Mouse (Mus musculus) spleen, adult 2 months (tissue): ENCODE measurements around the gene Ptpn7. TPM values are rescaled to one million over a fixed set of nuclear protein-coding genes. Genes with fewer than 3 reads are reported as not detected.

Experiments used
- DNase-seq, 2 experiments: peaks; one replicate each; pipeline versions ENCODE4 v3.0.0 to v3.0.0-alpha.2; 2012 to 2021; ENCODE audit warnings: low spot score in 2 of 2, low read depth in 1 of 2
- H3K27ac ChIP-seq: fragments of 200-500 bp; 2 replicates; pipeline ENCODE4 v1.5.1; 2012; ENCODE audit warnings: low read length, inconsistent platforms; ENCODE audit not compliant: insufficient read depth
- H3K27me3 ChIP-seq: fragments of 200-500 bp; 2 replicates; pipeline ENCODE4 v1.6.1; 2012; ENCODE audit warnings: mild to moderate bottlenecking, moderate library complexity, low read length, inconsistent platforms; ENCODE audit not compliant: control insufficient read depth, insufficient read depth
- H3K36me3 ChIP-seq: fragments of 200-500 bp; 2 replicates; pipeline ENCODE4 v1.6.1; 2012; ENCODE audit warnings: mild to moderate bottlenecking, low read length, inconsistent platforms; ENCODE audit not compliant: control insufficient read depth, insufficient read depth
- H3K4me1 ChIP-seq: fragments of 200-500 bp; 2 replicates; pipeline ENCODE4 v1.6.1; 2011; ENCODE audit warnings: inconsistent platforms; ENCODE audit not compliant: control insufficient read depth, insufficient read depth, insufficient read length
- H3K4me3 ChIP-seq: fragments of 200-500 bp; 2 replicates; pipeline ENCODE4 v1.5.1; 2011; ENCODE audit warnings: mild to moderate bottlenecking, inconsistent platforms; ENCODE audit not compliant: insufficient read depth, insufficient read length; ENCODE audit errors: extremely low read depth
- CTCF ChIP-seq: fragments of 200-500 bp; IDR thresholded peaks from 2 replicates; pipeline ENCODE4 v1.5.1; 2011; ENCODE audit warnings: mild to moderate bottlenecking, inconsistent platforms; ENCODE audit not compliant: insufficient read depth, insufficient read length, insufficient replicate concordance; ENCODE audit errors: extremely low read depth
- POLR2A ChIP-seq: fragments of 200-500 bp; IDR thresholded peaks from 2 replicates; pipeline ENCODE4 v1.6.1; 2011; ENCODE audit warnings: low read depth, low read length, inconsistent platforms
- WGBS: fragments of 180-500 bp; shearing (Covaris S2); methylation state at CpG from one replicate; pipeline ENCODE4 v1.1.7; 2018; 5-methylcytosine and 5-hydroxymethylcytosine counted together
- polyA plus RNA-seq: library from polyadenylated mRNA; depleted of rRNA; stranded (reverse); fragments of >200 nt; gene quantifications from 2 replicates; pipeline ENCODE4 v1.2.3, GENCODE M21; 2012

Ptpn7 gene
- polyA plus RNA-seq, 1 experiment: 33.4 TPM

GRCm38 (mm10) chr1:135160411-135161050 lies 28.0 kb downstream of the Ptpn7 start:
- Histone ChIP-seq H3K36me3 (peaks cover 10% of the 10 kb centered on the region), H3K4me1 (no peaks in the 10 kb centered on the region), H3K4me3 (no peak overlapping the region), H3K27ac (no peak overlapping the region), H3K27me3 (no peaks in the 10 kb centered on the region)
- TF ChIP-seq CTCF: no peak
- no peak for TF ChIP-seq POLR2A
- no peak for DNase-seq
- 77% methylated on average over 13 of the region's 13 CpGs for WGBS

GRCm38 (mm10) chr1:135162720-135163119 lies 30.2 kb downstream of the Ptpn7 start:
- Histone ChIP-seq H3K4me3 (no peak overlapping the region), H3K27ac (no peak overlapping the region), H3K4me1 (no peaks in the 10 kb centered on the region), H3K27me3 (no peaks in the 10 kb centered on the region), H3K36me3 (no peaks in the 10 kb centered on the region)
- no peak for DNase-seq
- 93% methylated on average over 6 of the region's 6 CpGs for WGBS
- TF ChIP-seq POLR2A: no peak
- TF ChIP-seq CTCF: no peak

GRCm38 (mm10) chr1:135167435-135167834 lies 34.9 kb downstream of the Ptpn7 start, which contains the start of gene Gpr37l1:
Gpr37l1 (minus strand) TSS chr1:135167681.
- Histone ChIP-seq H3K36me3 (no peaks in the 10 kb centered on the region), H3K4me3 (no peak within 1 kb of the TSS), H3K27ac (no peak within 1 kb of the TSS), H3K4me1 (no peaks in the 10 kb centered on the region), H3K27me3 (no peaks in the 10 kb centered on the region)
- 54% methylated on average over 11 of the region's 11 CpGs for WGBS
- TF ChIP-seq CTCF (no peak), POLR2A (no peak)
- no peak for DNase-seq

GRCm38 (mm10) chr1:135168453-135169200 lies 36.1 kb downstream of the Ptpn7 start:
- no peaks in the 10 kb centered on the region for H3K27me3 ChIP-seq
- no peak overlapping the region for H3K27ac ChIP-seq
- no peaks in the 10 kb centered on the region for H3K4me1 ChIP-seq
- TF ChIP-seq POLR2A: no peak
- no peak for TF ChIP-seq CTCF
- DNase-seq: no peak
- 88% methylated on average over 10 of the region's 10 CpGs for WGBS
- no peak overlapping the region for H3K4me3 ChIP-seq
- no peaks in the 10 kb centered on the region for H3K36me3 ChIP-seq

GRCm38 (mm10) chr1:135169556-135170224 lies 37.2 kb downstream of the Ptpn7 start:
- Histone ChIP-seq H3K27me3 (no peaks in the 10 kb centered on the region), H3K4me1 (no peaks in the 10 kb centered on the region), H3K4me3 (no peak overlapping the region), H3K36me3 (no peaks in the 10 kb centered on the region), H3K27ac (no peak overlapping the region)
- TF ChIP-seq POLR2A (no peak), CTCF (no peak)
- WGBS: 64% methylated on average over 12 of the region's 12 CpGs
- no peak for DNase-seq

- TF ChIP-seq POLR2A (no peak), CTCF (no peak)
- no peaks in the 10 kb centered on the region for H3K27me3 ChIP-seq
- 65% methylated on average over 10 of the region's 10 CpGs for WGBS
- no peak for DNase-seq
- H3K27ac ChIP-seq: no peak overlapping the region
- H3K4me1 ChIP-seq: no peaks in the 10 kb centered on the region
- H3K4me3 ChIP-seq: no peak overlapping the region
- no peaks in the 10 kb centered on the region for H3K36me3 ChIP-seq
Observed at GRCm38 (mm10) chr1:135170299-135170698, 37.8 kb downstream of the Ptpn7 start.
